Mouse (Mus musculus): ENCODE data around the gene Ogt.

The Ogt gene

GRCm38 (mm10) chrX:101639741-101640166 is at the start of gene Ogt:
Ogt (plus strand) TSS chrX:101640060.
- DNase-seq (ENCODE audit: low spot score), result peak; percentile 86

- no peak for DNase-seq (ENCODE audit: low spot score)
Measured at GRCm38 (mm10) chrX:101616183-101616582, 23.7 kb upstream of the Ogt start.

- no peak for DNase-seq (ENCODE audit: low spot score)
Measured at GRCm38 (mm10) chrX:101617889-101618288, 22.0 kb upstream of the Ogt start.

- DNase-seq (ENCODE audit: low spot score), result no peak
Measured at GRCm38 (mm10) chrX:101620317-101620716, 19.5 kb upstream of the Ogt start.

GRCm38 (mm10) chrX:101622539-101622938 is 17.3 kb upstream of the Ogt start:
- no peak for DNase-seq (ENCODE audit: low spot score)

- no peak for DNase-seq (ENCODE audit: low spot score)
Measured at GRCm38 (mm10) chrX:101636821-101637525, 2.9 kb upstream of the Ogt start.

- no peak for DNase-seq (ENCODE audit: low spot score)
Measured at GRCm38 (mm10) chrX:101638856-101639255, 1.0 kb upstream of the Ogt start.

- no peak for DNase-seq (ENCODE audit: low spot score)
Measured at GRCm38 (mm10) chrX:101639306-101639705, 554 bp upstream of the Ogt start.

GRCm38 (mm10) chrX:101640194-101641160 is 617 bp downstream of the Ogt start:
- DNase-seq (ENCODE audit: low spot score), result peak; percentile 6

GRCm38 (mm10) chrX:101641161-101641530 is 1.3 kb downstream of the Ogt start:
- DNase-seq (ENCODE audit: low spot score), result no peak

GRCm38 (mm10) chrX:101642091-101642490 is 2.2 kb downstream of the Ogt start:
- DNase-seq (ENCODE audit: low spot score), result no peak

- no peak for DNase-seq (ENCODE audit: low spot score)
Measured at GRCm38 (mm10) chrX:101645286-101645685, 5.4 kb downstream of the Ogt start.

- no peak for DNase-seq (ENCODE audit: low spot score)
Measured at GRCm38 (mm10) chrX:101646621-101647020, 6.8 kb downstream of the Ogt start.

- no peak for DNase-seq (ENCODE audit: low spot score)
Measured at GRCm38 (mm10) chrX:101695686-101696085, 55.8 kb downstream of the Ogt start.

- DNase-seq (ENCODE audit: low spot score), result no peak
Measured at GRCm38 (mm10) chrX:101697537-101697936, 57.7 kb downstream of the Ogt start.

GRCm38 (mm10) chrX:101698232-101698631 is 58.4 kb downstream of the Ogt start:
- no peak for DNase-seq (ENCODE audit: low spot score)

- DNase-seq (ENCODE audit: low spot score), result no peak
Measured at GRCm38 (mm10) chrX:101705111-101705510, 65.3 kb downstream of the Ogt start.

- DNase-seq (ENCODE audit: low spot score), result no peak
Measured at GRCm38 (mm10) chrX:101720401-101720800, 80.5 kb downstream of the Ogt start.

GRCm38 (mm10) chrX:101730010-101730409 is 90.2 kb downstream of the Ogt start:
- DNase-seq (ENCODE audit: low spot score), result no peak

GRCm38 (mm10) chrX:101732644-101733043 is 92.8 kb downstream of the Ogt start:
- no peak for DNase-seq (ENCODE audit: low spot score)

GRCm38 (mm10) chrX:101733288-101733687 is 93.4 kb downstream of the Ogt start:
- no peak for DNase-seq (ENCODE audit: low spot score)

- DNase-seq (ENCODE audit: low spot score), result peak; percentile 31
Measured at GRCm38 (mm10) chrX:101733828-101734319, 94.0 kb downstream of the Ogt start, which contains the start of gene Cxcr3. Cxcr3 (minus strand) TSS chrX:101734269.
